Mouse (Mus musculus): ENCODE measurements around the gene Pgr. TPM values are rescaled to one million over a fixed set of nuclear protein-coding genes. Genes with fewer than 3 reads are reported as not detected.

The Pgr gene
- polyA plus RNA-seq, 1 experiment from 2014 or later: 0.06 TPM

- no peak overlapping the region for H3K27ac ChIP-seq
- H3K36me3 ChIP-seq (ENCODE audit: inconsistent target): no peaks in the 10 kb centered on the region
- WGBS (ENCODE audit: missing documents): 78% methylated on average over 2 of the region's 2 CpGs
- no peak overlapping the region for H3K4me3 ChIP-seq (ENCODE audit: inconsistent target)
- H3K79me2 ChIP-seq (ENCODE audit: inconsistent target): no peaks in the 10 kb centered on the region
These were observed 78.1 kb downstream of the Pgr start for GRCm38 (mm10) chr9:8977775-8978174.

GRCm38 (mm10) chr9:8982315-8982714 is 82.7 kb downstream of the Pgr start:
- Histone ChIP-seq H3K79me2 (ENCODE audit: inconsistent target) (no peaks in the 10 kb centered on the region), H3K36me3 (ENCODE audit: inconsistent target) (no peaks in the 10 kb centered on the region), H3K27ac (no peak overlapping the region), H3K4me3 (ENCODE audit: inconsistent target) (no peak overlapping the region)
- 78% methylated on average over 3 of the region's 3 CpGs for WGBS (ENCODE audit: missing documents)

GRCm38 (mm10) chr9:8996494-8996893 is 96.9 kb downstream of the Pgr start:
- no peaks in the 10 kb centered on the region for H3K36me3 ChIP-seq (ENCODE audit: inconsistent target)
- H3K27ac ChIP-seq: no peak overlapping the region
- no peaks in the 10 kb centered on the region for H3K79me2 ChIP-seq (ENCODE audit: inconsistent target)
- 0% methylated on average over 2 of the region's 2 CpGs for WGBS (ENCODE audit: missing documents)
- no peak overlapping the region for H3K4me3 ChIP-seq (ENCODE audit: inconsistent target)

- H3K79me2 ChIP-seq (ENCODE audit: inconsistent target): no peaks in the 10 kb centered on the region
- H3K27ac ChIP-seq: no peak overlapping the region
- H3K36me3 ChIP-seq (ENCODE audit: inconsistent target): no peaks in the 10 kb centered on the region
- no peak overlapping the region for H3K4me3 ChIP-seq (ENCODE audit: inconsistent target)
These were observed 101.5 kb downstream of the Pgr start for GRCm38 (mm10) chr9:9001170-9001569.

- Histone ChIP-seq H3K79me2 (ENCODE audit: inconsistent target) (no peaks in the 10 kb centered on the region), H3K4me3 (ENCODE audit: inconsistent target) (no peak overlapping the region), H3K27ac (no peak overlapping the region), H3K36me3 (ENCODE audit: inconsistent target) (no peaks in the 10 kb centered on the region)
- WGBS (ENCODE audit: missing documents): 84% methylated on average over 2 of the region's 2 CpGs
These were observed 115.5 kb downstream of the Pgr start for GRCm38 (mm10) chr9:9015108-9015507.

Other genes starting within 250 kb of the Pgr start
- not detected in 3 replicates for gene Gm16485, start 72.0 kb downstream of the Pgr start, polyA plus RNA-seq (2018)

All from macrophage (primary cell).